Mouse (Mus musculus) G1E (cell line): ENCODE results near the gene Scaf1.

Experiments
- CTCF ChIP-seq: IDR thresholded peaks from 2 replicates; pipeline ENCODE4 v1.5.1; 2012; ENCODE audit warnings: low read depth, low read length, inconsistent platforms, mixed read lengths
- GATA1 ChIP-seq: IDR thresholded peaks from 2 replicates; pipeline ENCODE4 v1.6.1; 2012; ENCODE audit warnings: borderline replicate concordance, low read length, inconsistent platforms, mixed read lengths
- GATA2 ChIP-seq: IDR thresholded peaks from 2 replicates; pipeline ENCODE4 v1.6.1; 2012; ENCODE audit warnings: low read depth, low read length, inconsistent platforms, borderline replicate concordance
- POLR2AphosphoS5 ChIP-seq: IDR thresholded peaks from 2 replicates; pipeline ENCODE4 v1.6.1; 2012; ENCODE audit warnings: low read depth, low read length, inconsistent platforms; ENCODE audit not compliant: insufficient replicate concordance
- TAL1 ChIP-seq: conservative IDR thresholded peaks from 2 replicates; pipeline ENCODE4 v1.6.1; 2012; ENCODE audit warnings: low read depth, low read length, inconsistent platforms, mixed read lengths

GRCm38 (mm10) chr7:44997231-44997939 lies 18.8 kb downstream of the Scaf1 start, which contains the start of gene Irf3:
- TF ChIP-seq CTCF (no peak), GATA1 (no peak), TAL1 (no peak), GATA2 (no peak), POLR2AphosphoS5 (no peak)
